Mouse (Mus musculus) liver, adult 2 months (tissue): ENCODE measurements around the gene Ssbp2. TPM values are rescaled to one million over a fixed set of nuclear protein-coding genes. Genes with fewer than 3 reads are reported as not detected.

Experiments used
- DNase-seq: peaks from one replicate; pipeline ENCODE4 v3.0.0-alpha.2; 2011; ENCODE audit warnings: low read depth, low spot score; ENCODE audit errors: extremely low read depth
- H3K27ac ChIP-seq: fragments of 200-500 bp; replicated peaks from 2 replicates; pipeline ENCODE4 v1.5.1; 2012; ENCODE audit warnings: low read depth, mild to moderate bottlenecking, control low read depth, inconsistent platforms, low read length; ENCODE audit not compliant: insufficient read depth
- H3K27me3 ChIP-seq: fragments of 200-500 bp; 2 replicates; pipeline ENCODE4 v1.6.1; 2012; ENCODE audit warnings: mild to moderate bottlenecking, moderate library complexity, low read length, inconsistent platforms; ENCODE audit not compliant: control insufficient read depth, insufficient read depth
- H3K36me3 ChIP-seq: fragments of 200-500 bp; 2 replicates; pipeline ENCODE4 v1.6.1; 2012; ENCODE audit warnings: low read length, inconsistent platforms; ENCODE audit not compliant: control insufficient read depth, insufficient read depth
- H3K4me1 ChIP-seq: fragments of 200-500 bp; 2 replicates; pipeline ENCODE4 v1.6.1; 2011; ENCODE audit warnings: low read length; ENCODE audit not compliant: control insufficient read depth, insufficient read depth
- H3K4me3 ChIP-seq: fragments of 200-500 bp; 2 replicates; pipeline ENCODE4 v1.5.1; 2011; ENCODE audit warnings: low read depth, mild to moderate bottlenecking, control low read depth, low read length, moderate library complexity; ENCODE audit not compliant: insufficient read depth
- H3K79me2 ChIP-seq: fragments of 200-500 bp; 2 replicates; pipeline ENCODE4 v1.6.1; 2012; ENCODE audit warnings: inconsistent platforms, mild to moderate bottlenecking, low read length, moderate library complexity; ENCODE audit not compliant: control insufficient read depth, insufficient read depth
- H3K9ac ChIP-seq: fragments of 200-500 bp; 2 replicates; pipeline ENCODE4 v1.6.1; 2012; ENCODE audit warnings: low read depth, mild to moderate bottlenecking, control low read depth, inconsistent platforms, low read length
- CTCF ChIP-seq: fragments of 200-500 bp; IDR thresholded peaks from 2 replicates; pipeline ENCODE4 v1.5.1; 2011; ENCODE audit warnings: low read depth, low read length, control low read depth
- POLR2A ChIP-seq: fragments of 200-500 bp; IDR thresholded peaks from 2 replicates; pipeline ENCODE4 v1.6.1; 2011; ENCODE audit warnings: low read length, control low read depth; ENCODE audit not compliant: insufficient read depth; ENCODE audit errors: extremely low read depth
- WGBS: fragments of 180-500 bp; shearing (Covaris S2); methylation state at CpG from one replicate; pipeline ENCODE4 v1.1.7; 2018; 5-methylcytosine and 5-hydroxymethylcytosine counted together
- polyA plus RNA-seq: library from polyadenylated mRNA; depleted of rRNA; stranded (reverse); fragments of >200 nt; gene quantifications from 2 replicates; pipeline ENCODE4 v1.2.3, GENCODE M21; 2012
- total RNA-seq: library from RNA; depleted of rRNA; stranded (reverse); fragments of >200 nt; gene quantifications from 2 replicates; pipeline ENCODE4 v1.2.3, GENCODE M21; 2014

Ssbp2 gene
- total and polyA plus RNA-seq, 2 experiments: 1.2 to 1.7 TPM

DNA sequence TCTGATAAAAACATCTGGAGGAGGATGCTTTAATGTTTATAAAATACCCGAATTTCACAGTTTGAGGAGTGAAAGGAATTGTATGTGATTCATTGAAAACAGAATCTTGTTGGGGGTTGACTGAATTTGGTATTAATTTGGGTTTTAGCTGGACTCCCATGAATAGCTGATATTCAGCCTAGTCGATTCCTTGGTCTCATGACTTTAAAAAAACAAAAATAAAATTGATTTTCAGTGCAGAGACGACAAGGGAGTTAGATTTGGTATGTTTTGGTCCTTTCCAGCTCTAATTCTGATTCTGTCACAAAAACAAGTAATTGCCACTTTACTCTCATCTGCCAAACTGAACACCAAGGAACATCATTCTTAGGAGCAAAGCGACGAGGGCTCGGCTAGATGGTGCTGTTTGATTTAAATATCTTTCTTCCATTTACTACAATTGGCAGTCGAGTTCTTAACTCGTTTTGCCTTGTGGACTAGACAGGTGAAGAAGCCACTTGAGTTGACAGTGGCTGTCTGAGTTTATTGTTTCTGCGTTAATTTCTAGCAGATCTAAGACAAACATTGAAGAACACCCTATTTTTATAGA is 2.9 kb downstream of the Ssbp2 start:
- no peak overlapping the region for H3K27ac ChIP-seq
- H3K4me1 ChIP-seq: no peaks in the 10 kb centered on the region
- H3K36me3 ChIP-seq: no peaks in the 10 kb centered on the region
- no peak overlapping the region for H3K9ac ChIP-seq
- H3K4me3 ChIP-seq: no peak overlapping the region
- no peaks in the 10 kb centered on the region for H3K79me2 ChIP-seq
- H3K27me3 ChIP-seq: peaks cover 4% of the 10 kb centered on the region; the same call in 1 of the 2 replicates
- peak; percentile 33 for DNase-seq
- TF ChIP-seq POLR2A (no peak), CTCF (no peak)
- WGBS: 45% methylated on average over 9 of the region's 9 CpGs

DNA sequence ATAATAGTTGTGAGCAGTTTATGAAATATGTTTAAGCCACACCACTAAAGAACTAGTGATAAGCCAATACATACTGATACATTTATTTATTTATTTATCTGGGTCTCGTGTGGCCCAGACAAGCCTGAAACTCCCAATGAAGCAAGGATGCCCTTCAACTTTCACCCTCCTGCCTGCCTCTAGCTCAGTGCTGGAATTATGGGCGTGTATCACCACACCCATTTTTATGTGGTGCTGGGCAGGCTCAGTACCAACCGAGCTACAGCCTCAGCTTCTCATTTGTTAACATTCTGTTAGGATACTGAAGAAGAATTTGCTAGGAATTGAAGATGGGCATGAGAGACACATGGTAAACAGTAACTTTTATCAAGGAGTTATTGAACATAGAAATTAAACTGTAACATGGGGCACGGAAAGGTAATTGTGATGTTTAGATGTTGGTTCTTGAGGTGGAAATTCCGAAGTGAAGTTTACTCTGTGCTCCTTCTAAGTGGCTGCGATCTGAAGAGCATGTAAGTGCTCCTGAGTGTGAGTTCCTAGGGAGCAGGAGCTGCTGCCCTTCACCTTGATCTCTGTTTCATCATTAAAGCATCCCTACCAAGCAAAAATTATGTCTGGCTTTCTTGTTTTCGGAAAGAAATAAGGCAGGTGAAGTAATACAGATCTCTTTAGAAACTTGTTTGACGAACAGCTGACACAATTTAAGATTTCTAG is 5.1 kb downstream of the Ssbp2 start:
- H3K9ac ChIP-seq: no peak overlapping the region
- DNase-seq: no peak
- peaks cover 4% of the 10 kb centered on the region; the same call in 1 of the 2 replicates for H3K27me3 ChIP-seq
- no peaks in the 10 kb centered on the region for H3K36me3 ChIP-seq
- TF ChIP-seq POLR2A: no peak
- no peak overlapping the region for H3K4me3 ChIP-seq
- H3K79me2 ChIP-seq: no peaks in the 10 kb centered on the region
- H3K27ac ChIP-seq: no peak overlapping the region
- 85% methylated on average over 8 of the region's 8 CpGs for WGBS
- no peaks in the 10 kb centered on the region for H3K4me1 ChIP-seq

DNA sequence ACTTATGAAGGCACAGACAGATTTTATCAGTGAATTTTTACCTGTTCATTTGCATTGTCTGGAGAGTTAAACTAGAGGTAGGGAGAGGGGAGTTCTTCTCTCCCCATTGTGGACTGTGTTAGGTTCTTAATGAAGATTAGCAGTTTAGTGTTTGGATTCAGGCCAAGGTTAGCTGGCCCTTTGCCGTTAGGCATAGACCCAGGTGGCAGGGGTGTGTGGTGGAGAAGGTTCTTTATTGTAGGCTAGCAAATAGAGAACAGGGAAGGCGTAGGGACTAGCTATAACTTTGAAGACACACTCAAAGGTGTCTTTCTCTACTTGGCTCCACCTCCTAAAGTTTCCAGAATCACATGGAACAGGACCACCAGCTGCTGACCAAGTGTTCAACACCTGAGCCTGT is 11.5 kb downstream of the Ssbp2 start:
- no peak overlapping the region for H3K9ac ChIP-seq
- TF ChIP-seq POLR2A (no peak), CTCF (no peak)
- no peaks in the 10 kb centered on the region for H3K36me3 ChIP-seq
- H3K27ac ChIP-seq: no peak overlapping the region
- H3K4me1 ChIP-seq: no peaks in the 10 kb centered on the region
- 77% methylated on average over 2 of the region's 2 CpGs for WGBS
- no peak overlapping the region for H3K4me3 ChIP-seq
- H3K27me3 ChIP-seq: no peaks in the 10 kb centered on the region
- H3K79me2 ChIP-seq: no peaks in the 10 kb centered on the region
- DNase-seq: no peak

DNA sequence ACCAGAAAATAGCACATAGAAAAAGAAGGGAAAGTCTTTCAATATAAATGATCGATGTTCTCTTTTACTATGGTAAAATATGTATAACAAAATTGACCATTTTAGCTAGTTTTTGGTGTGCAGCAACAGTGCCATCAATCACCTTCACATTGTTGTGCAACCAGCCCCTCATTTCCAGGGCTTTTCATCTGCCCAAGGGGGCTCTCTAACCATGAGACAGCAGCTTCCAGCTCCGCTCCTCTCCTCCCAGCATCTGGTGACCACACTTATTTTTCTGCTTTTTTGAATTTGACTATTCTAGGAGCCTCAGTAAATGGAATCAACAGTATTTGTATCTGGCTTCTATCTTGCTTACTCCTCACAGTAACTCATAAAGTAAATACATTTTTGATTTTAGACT is 11.9 kb downstream of the Ssbp2 start:
- WGBS: 91% methylated on average over 2 of the region's 2 CpGs
- H3K79me2 ChIP-seq: no peaks in the 10 kb centered on the region
- TF ChIP-seq POLR2A (no peak), CTCF (no peak)
- no peak overlapping the region for H3K27ac ChIP-seq
- H3K9ac ChIP-seq: no peak overlapping the region
- no peaks in the 10 kb centered on the region for H3K4me1 ChIP-seq
- no peaks in the 10 kb centered on the region for H3K36me3 ChIP-seq
- DNase-seq: no peak
- H3K27me3 ChIP-seq: no peaks in the 10 kb centered on the region
- H3K4me3 ChIP-seq: no peak overlapping the region

DNA sequence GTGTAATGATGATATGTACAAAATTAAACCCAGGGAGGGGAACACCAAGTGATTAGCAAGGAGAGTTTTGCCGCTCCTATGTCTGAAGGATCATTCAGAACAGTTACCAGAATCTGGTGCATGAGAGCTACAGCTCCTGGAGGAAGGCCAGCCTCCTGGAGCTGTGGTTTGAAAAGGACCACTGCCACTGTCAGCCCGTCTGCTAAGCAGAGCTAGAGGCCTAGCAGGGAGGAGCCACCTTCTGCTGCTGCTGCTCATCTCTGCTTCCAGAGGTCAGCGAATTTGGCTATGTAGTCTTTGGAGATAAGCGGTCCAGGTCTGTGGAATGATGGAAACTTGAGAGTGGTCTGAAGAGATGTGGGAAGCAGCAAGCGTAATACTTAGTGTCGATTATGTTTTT is 13.4 kb downstream of the Ssbp2 start:
- 89% methylated on average over 6 of the region's 6 CpGs for WGBS
- Histone ChIP-seq H3K4me1 (no peaks in the 10 kb centered on the region; the same call in 1 of the 2 replicates), H3K36me3 (no peaks in the 10 kb centered on the region), H3K4me3 (no peak overlapping the region), H3K9ac (no peak overlapping the region), H3K79me2 (no peaks in the 10 kb centered on the region), H3K27ac (no peak overlapping the region), H3K27me3 (no peaks in the 10 kb centered on the region)
- no peak for DNase-seq
- TF ChIP-seq POLR2A: no peak
- no peak for TF ChIP-seq CTCF

DNA sequence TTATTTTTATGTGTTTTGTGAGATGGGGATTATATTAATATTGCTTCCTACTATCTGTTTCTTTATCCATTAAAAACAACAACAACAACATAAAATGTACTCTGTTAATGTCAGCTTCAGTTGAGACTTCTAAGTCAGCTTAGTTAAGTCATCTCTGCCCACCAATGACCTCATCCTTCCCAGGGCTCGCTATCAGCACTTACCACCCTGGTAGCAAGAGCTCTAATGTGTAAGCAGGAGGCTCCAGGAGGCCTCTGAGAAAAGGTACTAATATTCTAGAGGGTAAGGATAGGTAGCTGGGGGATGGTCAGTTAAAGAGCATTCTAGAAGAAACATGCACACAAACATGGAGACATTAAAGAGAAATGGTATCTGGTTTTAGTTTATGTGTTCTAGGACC is 13.9 kb downstream of the Ssbp2 start:
- H3K4me1 ChIP-seq: no peaks in the 10 kb centered on the region; the same call in 1 of the 2 replicates
- WGBS: 59% methylated on average over 1 of the region's 1 CpGs
- no peak overlapping the region for H3K9ac ChIP-seq
- DNase-seq: no peak
- H3K4me3 ChIP-seq: no peak overlapping the region
- H3K27me3 ChIP-seq: no peaks in the 10 kb centered on the region
- TF ChIP-seq POLR2A (no peak), CTCF (no peak)
- H3K27ac ChIP-seq: no peak overlapping the region
- H3K36me3 ChIP-seq: no peaks in the 10 kb centered on the region
- no peaks in the 10 kb centered on the region for H3K79me2 ChIP-seq
